Mouse (Mus musculus) lung, postnatal 0 days (tissue): Measurements from ENCODE around the gene Pcnx.

ENCODE experiments used
- CTCF ChIP-seq: IDR thresholded peaks from 2 replicates; pipeline ENCODE4 v1.5.1; 2016; ENCODE audit warnings: antibody characterized with exemption, mild to moderate bottlenecking
- EP300 ChIP-seq: IDR thresholded peaks from 2 replicates; pipeline ENCODE4 v1.6.1; 2016; ENCODE audit warnings: antibody characterized with exemption, mild to moderate bottlenecking, control low read depth

- no peak for TF ChIP-seq CTCF
- TF ChIP-seq EP300, result peak; percentile 26; the same call in 1 of the 2 replicates
Measured at GRCm38 (mm10) chr12:81852977-81853376, 6.8 kb upstream of the Pcnx start.
